Mouse (Mus musculus) embryonic fibroblast, embryonic 13.5 days (primary cell): ENCODE data around the gene Pkn1.

Experiments used
- CTCF ChIP-seq: IDR thresholded peaks from 2 replicates; pipeline ENCODE4 v1.5.1; 2011; ENCODE audit warnings: mild to moderate bottlenecking, control low read depth, low read length, moderate library complexity, borderline replicate concordance; ENCODE audit not compliant: insufficient read depth
- POLR2A ChIP-seq: IDR thresholded peaks from 2 replicates; pipeline ENCODE4 v1.6.1; 2011; ENCODE audit warnings: low read depth, mild to moderate bottlenecking, control low read depth, low read length, moderate library complexity

GRCm38 (mm10) chr8:83654725-83655124 is 44.3 kb downstream of the Pkn1 start:
- no peak for TF ChIP-seq CTCF
- no peak for TF ChIP-seq POLR2A
